Mouse (Mus musculus) embryonic facial prominence, embryonic 11.5 days (tissue): ENCODE results near the gene Serinc2. TPM values are rescaled to one million over a fixed set of nuclear protein-coding genes. Genes with fewer than 3 reads are reported as not detected.

Experiments
- ATAC-seq: fragments of 200-750 bp; cut with Nextera tagmentation; replicated peaks from 2 replicates; pipeline ENCODE4 v1.8.0; 2017; ENCODE audit warnings: low read depth; ENCODE audit not compliant: insufficient number of reproducible peaks, low FRiP score, low TSS enrichment
- DNase-seq: peaks from one replicate; pipeline ENCODE4 v3.0.0-alpha.2; 2015; ENCODE audit warnings: low spot score
- H3K27ac ChIP-seq: fragments of 300-500 bp; sonication (generic); replicated peaks from 2 replicates; pipeline ENCODE4 v1.5.1; 2014; ENCODE audit warnings: mild to moderate bottlenecking, low read depth, low read length, control low read depth
- H3K27me3 ChIP-seq: fragments of 300-500 bp; sonication (generic); 2 replicates; pipeline ENCODE4 v1.6.1; 2014; ENCODE audit warnings: mild to moderate bottlenecking, low read length, moderate library complexity, mixed read lengths; ENCODE audit not compliant: control insufficient read depth, insufficient read depth
- H3K36me3 ChIP-seq: fragments of 300-500 bp; sonication (generic); replicated peaks from 2 replicates; pipeline ENCODE4 v1.6.1; 2014; ENCODE audit warnings: low read depth, mild to moderate bottlenecking, low read length, moderate library complexity, mixed read lengths; ENCODE audit not compliant: control insufficient read depth, insufficient read depth
- H3K4me1 ChIP-seq: fragments of 300-500 bp; sonication (generic); 2 replicates; pipeline ENCODE4 v1.6.1; 2014; ENCODE audit warnings: low read length, mixed read lengths; ENCODE audit not compliant: control insufficient read depth, insufficient read depth
- H3K4me2 ChIP-seq: fragments of 300-500 bp; sonication (generic); 2 replicates; pipeline ENCODE4 v1.6.1; 2014; ENCODE audit warnings: low read depth, mild to moderate bottlenecking, control low read depth, low read length, moderate library complexity
- H3K4me3 ChIP-seq: fragments of 300-500 bp; sonication (generic); 2 replicates; pipeline ENCODE4 v1.5.1; 2014; ENCODE audit warnings: low read depth, low read length, control low read depth
- H3K9ac ChIP-seq: fragments of 300-500 bp; sonication (generic); replicated peaks from 2 replicates; pipeline ENCODE4 v1.6.1; 2014; ENCODE audit warnings: mild to moderate bottlenecking, control low read depth, low read length
- H3K9me3 ChIP-seq: fragments of 300-500 bp; sonication (generic); replicated peaks from 2 replicates; pipeline ENCODE4 v1.6.1; 2016; ENCODE audit warnings: mild to moderate bottlenecking, low read length, inconsistent platforms, mixed read lengths; ENCODE audit not compliant: control insufficient read depth
- WGBS: fragments of 180-500 bp; shearing (Covaris S2); extraction: QIAGEN DNeasy Blood & Tissue Kit; methylation state at CpG from one replicate; pipeline ENCODE4 v1.1.7; 2014; 5-methylcytosine and 5-hydroxymethylcytosine counted together
- polyA plus RNA-seq: library from polyadenylated mRNA; unstranded; fragments of >200 nt; fragmentation: Nextera tagmentation; extraction: Ambion mirVana; gene quantifications from 2 replicates; pipeline ENCODE4 v1.2.1, GENCODE M21; 2014

The Serinc2 gene
- polyA plus RNA-seq, 1 experiment from 2014 or later, result 82.7 TPM

GRCm38 (mm10) chr4:130318122-130318521 lies 39.1 kb upstream of the Serinc2 start:
- Histone ChIP-seq H3K4me3 (no peak overlapping the region), H3K9me3 (no peaks in the 10 kb centered on the region), H3K9ac (no peak overlapping the region), H3K27ac (no peak overlapping the region), H3K4me1 (no peaks in the 10 kb centered on the region), H3K4me2 (no peak overlapping the region), H3K36me3 (peaks cover 2% of the 10 kb centered on the region; the same call in 1 of the 2 replicates), H3K27me3 (no peaks in the 10 kb centered on the region)
- ATAC-seq, result no peak
- no peak for DNase-seq
- 58% methylated on average over 3 of the region's 3 CpGs for WGBS

DNA sequence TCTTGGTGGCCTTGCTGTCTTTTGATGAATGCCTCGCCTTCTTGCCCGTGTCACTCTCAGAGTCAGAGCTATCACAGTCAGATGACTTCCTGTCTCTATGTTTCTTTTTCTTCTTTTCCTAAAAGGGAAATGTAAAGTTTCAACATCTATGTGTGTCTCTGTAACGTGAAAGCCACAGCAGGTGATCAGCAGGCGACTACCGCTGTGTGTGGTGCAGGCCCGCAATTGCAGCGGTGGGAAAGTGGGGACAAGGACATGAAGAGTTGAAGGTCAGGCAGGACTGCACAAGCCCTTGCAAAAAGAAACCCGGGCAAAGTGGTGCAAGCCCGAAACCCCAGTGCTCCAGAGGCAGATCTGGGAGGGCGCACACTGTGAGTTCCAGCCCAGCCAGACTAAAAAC lies 37.7 kb upstream of the Serinc2 start:
- H3K9ac ChIP-seq, result no peak overlapping the region
- H3K4me2 ChIP-seq, result no peak overlapping the region
- ATAC-seq (no peak), DNase-seq (no peak)
- peaks cover 2% of the 10 kb centered on the region; the same call in 1 of the 2 replicates for H3K36me3 ChIP-seq
- H3K4me3 ChIP-seq, result no peak overlapping the region
- H3K9me3 ChIP-seq, result no peaks in the 10 kb centered on the region
- H3K27ac ChIP-seq, result no peak overlapping the region
- no peaks in the 10 kb centered on the region for H3K4me1 ChIP-seq
- H3K27me3 ChIP-seq, result no peaks in the 10 kb centered on the region
- 81% methylated on average over 10 of the region's 10 CpGs for WGBS

DNA sequence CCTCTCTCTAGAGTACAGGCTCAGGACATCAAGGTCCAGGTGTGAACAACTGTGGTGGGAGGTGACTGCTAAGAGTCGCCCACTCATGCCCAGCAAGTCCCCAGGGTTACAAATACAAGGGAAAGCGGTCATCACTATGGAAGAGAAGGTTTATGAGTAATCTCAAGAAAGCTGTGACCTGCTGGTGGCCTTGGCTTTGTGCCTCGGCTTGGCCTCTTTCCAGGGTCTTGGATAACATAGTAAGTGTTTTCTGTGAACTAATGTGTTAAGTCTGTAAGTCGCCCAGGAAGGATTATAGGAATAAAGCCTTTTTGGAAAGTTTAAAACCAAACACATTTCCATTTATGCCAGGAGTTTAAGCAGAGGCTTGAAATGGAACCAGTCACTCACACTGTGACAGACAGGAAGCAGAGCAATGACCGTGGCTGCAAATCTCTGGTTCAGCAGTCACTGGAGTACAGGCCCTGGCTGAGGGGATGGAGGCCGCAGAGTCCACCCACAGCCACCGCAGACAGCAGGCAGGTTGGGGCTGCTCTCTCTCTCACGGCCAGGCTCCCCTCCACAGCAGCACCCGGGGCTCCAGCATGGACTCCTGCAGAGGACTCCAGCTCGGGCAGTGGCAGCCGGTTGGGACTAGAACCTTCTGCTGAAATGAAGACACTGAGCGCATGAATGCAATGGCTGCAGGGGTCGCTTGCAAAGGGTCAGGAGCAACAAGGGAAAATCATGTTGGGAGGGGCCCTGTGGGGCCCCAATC lies 36.9 kb upstream of the Serinc2 start:
- no peak overlapping the region for H3K4me2 ChIP-seq

GRCm38 (mm10) chr4:130313552-130313951 lies 34.5 kb upstream of the Serinc2 start:
- no peak overlapping the region for H3K4me3 ChIP-seq
- no peak overlapping the region for H3K27ac ChIP-seq
- no peaks in the 10 kb centered on the region for H3K9me3 ChIP-seq
- no peak for DNase-seq
- H3K9ac ChIP-seq, result no peak overlapping the region
- no peaks in the 10 kb centered on the region for H3K4me1 ChIP-seq
- no peak overlapping the region for H3K4me2 ChIP-seq
- H3K36me3 ChIP-seq, result 0 out of 2 replicates have a peak, but pooled peaks cover 2% of the 10 kb centered on the region
- ATAC-seq, result no peak
- H3K27me3 ChIP-seq, result peaks cover 13% of the 10 kb centered on the region
- WGBS, result 94% methylated on average over 4 of the region's 4 CpGs

More for the DNA sequence above, 36.9 kb upstream of the Serinc2 start:
- H3K27me3 ChIP-seq, result no peaks in the 10 kb centered on the region; the same call in 1 of the 2 replicates
- 81% methylated on average over 13 of the region's 13 CpGs for WGBS
- H3K4me3 ChIP-seq, result no peak overlapping the region
- no peak for DNase-seq
- no peak for ATAC-seq
- H3K27ac ChIP-seq, result no peak overlapping the region
- no peaks in the 10 kb centered on the region for H3K9me3 ChIP-seq
- no peak overlapping the region for H3K9ac ChIP-seq
- peaks cover 2% of the 10 kb centered on the region; the same call in 1 of the 2 replicates for H3K36me3 ChIP-seq
- no peaks in the 10 kb centered on the region for H3K4me1 ChIP-seq

DNA sequence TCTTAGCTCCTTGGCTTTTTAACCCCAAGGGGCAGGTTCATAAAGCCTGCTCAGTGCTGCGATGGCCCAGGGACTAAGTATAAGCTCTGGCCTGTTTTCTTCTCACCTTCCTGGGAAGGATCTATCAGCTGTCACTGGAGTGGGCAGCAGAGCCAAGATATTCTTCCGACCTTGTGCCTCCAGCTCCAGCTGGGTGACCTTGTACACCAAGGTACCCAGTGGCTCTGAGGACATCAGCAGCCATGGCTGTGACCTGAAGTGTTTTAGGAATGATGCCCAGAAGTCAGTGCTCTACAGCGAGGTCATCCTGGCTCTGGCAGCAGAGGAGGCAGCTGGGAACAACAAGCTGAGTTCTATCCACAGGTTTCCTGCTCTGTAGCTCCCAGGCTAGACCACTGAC lies 33.5 kb upstream of the Serinc2 start:
- H3K27ac ChIP-seq, result no peak overlapping the region
- H3K27me3 ChIP-seq, result peaks cover 20% of the 10 kb centered on the region
- no peaks in the 10 kb centered on the region for H3K4me1 ChIP-seq
- ATAC-seq (no peak), DNase-seq (no peak)
- no peak overlapping the region for H3K9ac ChIP-seq
- 0 out of 2 replicates have a peak, but pooled peaks cover 2% of the 10 kb centered on the region for H3K36me3 ChIP-seq
- no peaks in the 10 kb centered on the region for H3K9me3 ChIP-seq
- H3K4me2 ChIP-seq, result no peak overlapping the region
- H3K4me3 ChIP-seq, result no peak overlapping the region
- 86% methylated on average over 3 of the region's 3 CpGs for WGBS

DNA sequence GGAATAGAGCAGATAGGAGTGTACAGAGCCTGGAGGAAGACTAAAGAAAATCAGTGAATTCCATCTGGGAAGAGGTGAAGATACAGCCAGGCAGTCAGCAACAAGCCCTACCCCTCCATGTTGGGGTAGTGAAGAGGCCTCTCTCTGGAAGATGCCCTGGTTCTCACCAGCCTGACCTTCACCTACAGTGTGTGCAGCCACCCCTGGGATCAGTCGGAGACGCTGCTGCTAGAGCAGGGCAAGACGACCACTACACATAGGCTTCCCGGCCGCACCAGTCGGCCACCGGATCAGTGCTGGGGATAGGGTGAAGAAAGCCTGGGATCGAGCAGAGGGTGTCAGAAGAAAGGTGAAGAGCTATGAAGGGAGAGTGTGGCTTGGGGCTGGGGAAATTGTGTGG lies 30.2 kb upstream of the Serinc2 start:
- H3K9me3 ChIP-seq, result no peaks in the 10 kb centered on the region
- ATAC-seq, result no peak
- H3K4me3 ChIP-seq, result peak overlapping the region; percentile 44; the same call in 1 of the 2 replicates

GRCm38 (mm10) chr4:130308231-130309081 lies 29.5 kb upstream of the Serinc2 start, which contains the start of the genes Fabp3 and Gm10570:
Gene Fabp3 (plus strand): TSS chr4:130308595.
Gene Gm10570 (minus strand): TSS chr4:130308674.
- H3K4me2 ChIP-seq, result peak within 1 kb of the TSS; percentile 91
- no peak within 1 kb of the TSS for H3K27ac ChIP-seq
- ATAC-seq, result peak; percentile 55
- H3K36me3 ChIP-seq, result no peaks in the 10 kb centered on the region
- no peaks in the 10 kb centered on the region for H3K9me3 ChIP-seq
- peak within 1 kb of the TSS; percentile 43 for H3K9ac ChIP-seq
- H3K4me1 ChIP-seq, result no peaks in the 10 kb centered on the region
- under 1% methylated on average over 52 of the region's 52 CpGs for WGBS
- peak; percentile 62 for DNase-seq
- H3K4me3 ChIP-seq, result peak within 1 kb of the TSS; percentile 44
- peaks cover 27% of the 10 kb centered on the region for H3K27me3 ChIP-seq

More for the DNA sequence above, 30.2 kb upstream of the Serinc2 start:
- DNase-seq, result no peak
- Histone ChIP-seq H3K4me2 (peak overlapping the region; percentile 91), H3K9ac (no peak overlapping the region), H3K27ac (no peak overlapping the region), H3K27me3 (peaks cover 27% of the 10 kb centered on the region), H3K4me1 (no peaks in the 10 kb centered on the region), H3K36me3 (no peaks in the 10 kb centered on the region)
- WGBS, result 44% methylated on average over 8 of the region's 8 CpGs
